Mouse (Mus musculus): ENCODE data around the gene Sec62.

The Sec62 gene

GRCm38 (mm10) chr3:30792737-30793402, at the start of gene Sec62:
Gene Sec62, plus strand, starts transcription at chr3:30792875.
- DNase-seq (ENCODE audit: low spot score in 2 of 2) = peak; percentile 90 to 94

- no peak for DNase-seq (ENCODE audit: low spot score in 2 of 2)
These were observed 49.8 kb upstream of the Sec62 start for GRCm38 (mm10) chr3:30742891-30743290.

GRCm38 (mm10) chr3:30746006-30746405, 46.7 kb upstream of the Sec62 start, which contains the start of gene Samd7:
Gene Samd7, plus strand, starts transcription at chr3:30746293.
- no peak for DNase-seq (ENCODE audit: low spot score in 2 of 2)

DNA sequence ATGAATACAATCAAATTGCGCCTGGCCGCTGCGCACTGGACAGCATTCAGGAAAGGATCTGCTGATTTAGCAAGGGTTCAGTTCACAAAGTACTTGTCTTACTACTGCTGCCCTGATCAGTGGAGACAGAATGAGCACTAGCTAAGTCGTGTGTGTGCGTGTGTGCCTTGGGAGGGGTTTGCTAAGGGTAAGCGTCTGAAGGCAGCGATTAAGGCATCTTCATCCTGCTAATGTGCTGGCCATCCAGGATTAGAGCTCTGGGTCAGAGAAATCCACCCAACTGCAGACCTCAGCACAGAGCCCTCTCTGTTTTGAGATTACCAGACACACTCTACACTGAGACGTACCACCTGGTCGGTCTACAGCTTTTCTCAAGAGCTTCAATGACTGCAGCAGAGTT, 44.4 kb upstream of the Sec62 start:
- no peak for DNase-seq (ENCODE audit: low spot score in 2 of 2)

GRCm38 (mm10) chr3:30754696-30755095, 38.0 kb upstream of the Sec62 start:
- DNase-seq (ENCODE audit: low spot score in 2 of 2) = no peak

DNA sequence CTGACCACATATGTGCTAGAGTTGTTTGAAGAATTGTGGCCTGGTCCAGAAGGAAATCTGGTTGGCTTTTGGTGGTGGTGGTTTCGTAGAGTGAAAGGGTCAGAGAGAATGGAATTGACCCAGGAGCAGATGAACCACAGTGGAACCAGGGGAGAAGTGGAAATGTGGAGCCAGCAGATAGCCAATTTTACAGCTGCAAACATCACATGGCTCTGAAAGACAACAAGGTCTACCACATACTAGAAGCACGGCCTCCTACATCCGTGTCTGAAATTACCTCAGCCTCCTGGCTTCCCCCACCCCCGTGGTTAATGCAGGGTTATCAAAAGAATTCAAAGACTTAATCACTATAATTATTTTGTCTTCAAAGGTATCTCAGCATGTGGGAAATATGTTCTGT, 27.8 kb upstream of the Sec62 start:
- DNase-seq (ENCODE audit: low spot score in 2 of 2) = no peak

DNA sequence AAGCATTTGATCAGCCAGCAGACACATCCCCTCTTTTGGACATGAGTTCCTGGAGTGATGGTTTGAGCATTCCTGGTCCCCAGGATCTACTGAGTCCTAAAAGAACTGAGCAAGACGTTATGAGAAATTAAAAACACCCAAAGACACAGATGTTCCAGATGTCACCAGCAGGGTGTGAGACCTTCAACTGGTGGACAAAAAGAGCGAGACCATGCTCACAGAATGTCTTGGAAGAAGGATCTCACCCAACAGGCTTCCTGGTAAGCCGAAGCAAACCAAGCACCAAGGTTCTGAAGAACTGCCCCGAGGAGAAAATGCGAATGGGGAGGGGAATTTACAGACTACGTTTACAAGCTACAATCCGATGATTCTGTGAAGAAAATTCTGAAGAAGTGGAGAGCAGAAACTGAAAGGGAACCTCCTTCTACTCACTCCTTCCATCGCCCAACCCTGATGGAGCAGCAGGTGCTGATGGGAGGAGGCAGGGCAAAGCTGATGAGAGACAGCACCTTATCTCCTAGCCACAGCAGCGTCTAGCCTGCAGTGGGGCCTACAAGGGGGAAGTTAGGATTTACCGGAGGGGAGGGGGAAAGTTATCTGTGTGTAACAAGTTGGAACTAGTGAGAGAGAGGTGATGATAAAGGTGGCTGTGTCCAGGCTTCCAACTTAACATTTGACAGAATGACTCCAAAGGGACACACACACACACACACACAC, 27.2 kb upstream of the Sec62 start:
- no peak for DNase-seq (ENCODE audit: low spot score in 2 of 2)

GRCm38 (mm10) chr3:30766177-30766576, 26.5 kb upstream of the Sec62 start:
- no peak for DNase-seq (ENCODE audit: low spot score in 2 of 2)

DNA sequence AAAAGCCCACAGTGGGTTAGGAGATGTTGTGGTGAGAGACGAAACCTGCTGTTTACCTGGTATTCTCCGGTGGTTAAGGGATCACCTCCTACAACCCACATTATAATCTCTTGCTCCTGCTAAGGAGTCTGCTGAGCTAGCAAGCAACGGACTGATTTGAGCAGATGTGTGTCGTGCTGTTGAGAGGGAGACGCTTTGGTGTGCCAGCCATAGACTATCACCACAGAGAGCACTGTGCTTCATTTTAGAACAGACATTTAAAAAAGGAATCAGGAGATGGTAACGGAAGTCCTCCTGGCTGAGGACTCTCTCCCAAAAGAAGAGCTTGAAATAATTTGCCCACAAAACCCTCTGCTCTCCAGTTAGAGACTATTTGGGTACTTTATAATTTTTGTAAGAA, 25.4 kb upstream of the Sec62 start:
- DNase-seq (ENCODE audit: low spot score in 2 of 2) = peak in 1 of 2 experiments; percentile 23

DNA sequence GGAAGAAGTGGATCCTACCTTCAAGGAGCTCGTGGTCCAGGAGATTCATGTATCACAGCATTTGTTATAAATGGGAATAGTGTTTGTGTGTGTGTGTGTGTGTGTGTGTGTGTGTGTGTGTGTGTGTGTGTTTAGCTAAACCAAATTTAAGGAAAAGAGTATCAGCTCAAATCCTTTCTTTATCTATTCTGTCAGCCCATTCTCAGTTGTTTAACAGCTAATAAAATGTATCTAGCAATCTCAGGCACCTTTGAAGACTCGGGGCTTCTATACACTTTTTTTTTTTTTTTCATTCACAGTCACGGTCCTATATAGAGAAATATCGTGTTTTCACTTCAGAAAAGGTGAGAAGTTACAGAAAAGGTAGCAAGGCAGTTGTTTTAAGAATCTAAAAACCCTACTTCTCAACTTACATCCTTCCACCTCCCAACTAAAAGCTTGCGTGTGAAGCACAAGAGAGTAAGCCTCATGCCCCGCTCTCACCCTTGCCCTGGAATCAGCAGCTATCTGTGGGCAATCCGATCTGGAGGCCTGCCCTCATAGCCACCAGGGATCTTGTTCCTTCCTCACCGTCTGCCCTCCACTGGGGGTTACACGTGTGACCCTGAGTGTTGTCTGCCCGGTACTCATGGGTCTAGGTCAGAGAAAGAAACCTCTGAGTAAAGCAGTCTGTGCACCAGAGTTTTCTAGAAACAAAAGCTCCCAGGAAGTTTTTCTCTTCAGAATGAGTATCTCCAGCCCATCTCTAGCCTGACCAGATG, 22.7 kb upstream of the Sec62 start:
- no peak for DNase-seq (ENCODE audit: low spot score in 2 of 2)

DNA sequence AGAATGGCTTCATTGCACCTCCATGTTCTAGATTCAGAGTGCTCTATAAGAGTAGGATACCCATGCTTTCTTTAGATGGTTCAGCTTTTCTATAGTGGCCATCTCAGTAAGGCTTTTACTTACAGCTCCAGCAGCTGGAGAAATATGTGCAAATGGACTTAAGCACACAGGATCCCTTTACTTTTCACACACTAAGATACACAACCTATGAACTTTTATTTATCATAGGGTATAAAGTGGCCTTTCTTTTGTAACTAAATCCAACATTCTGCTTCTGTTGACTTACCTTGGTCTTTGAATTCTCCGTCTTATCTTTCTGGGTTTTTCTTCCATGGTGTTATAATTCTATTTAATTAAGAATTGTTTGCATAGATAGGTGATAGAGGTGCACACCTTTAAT, 21.1 kb upstream of the Sec62 start:
- DNase-seq (ENCODE audit: low spot score in 2 of 2) = no peak

- DNase-seq (ENCODE audit: low spot score in 2 of 2) = no peak
These were observed 20.0 kb upstream of the Sec62 start for GRCm38 (mm10) chr3:30772631-30773030.

GRCm38 (mm10) chr3:30774677-30775076, 18.0 kb upstream of the Sec62 start:
- peak; percentile 9 to 26 for DNase-seq (ENCODE audit: low spot score in 2 of 2)

DNA sequence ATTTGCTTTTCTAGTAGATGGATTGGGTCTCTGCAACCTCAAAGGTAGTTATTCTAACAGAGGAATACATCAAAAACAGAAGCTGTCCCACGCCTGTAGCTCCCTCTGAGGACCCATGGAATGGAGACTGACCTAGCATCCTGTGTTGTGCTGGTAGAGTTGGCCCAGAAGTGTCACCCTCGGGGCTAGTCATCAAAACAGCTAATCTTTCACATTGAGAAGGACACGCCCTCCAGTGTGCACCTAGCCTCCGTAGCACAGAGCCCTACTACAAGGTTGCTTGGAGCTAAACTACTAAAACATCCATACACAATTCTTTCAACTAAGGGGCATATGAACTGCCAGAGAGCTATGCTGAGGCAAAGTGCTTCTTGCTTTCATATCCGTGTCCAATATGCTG, 14.7 kb upstream of the Sec62 start:
- DNase-seq (ENCODE audit: low spot score in 2 of 2) = no peak

GRCm38 (mm10) chr3:30788531-30788930, 4.1 kb upstream of the Sec62 start:
- DNase-seq (ENCODE audit: low spot score in 2 of 2) = no peak

DNA sequence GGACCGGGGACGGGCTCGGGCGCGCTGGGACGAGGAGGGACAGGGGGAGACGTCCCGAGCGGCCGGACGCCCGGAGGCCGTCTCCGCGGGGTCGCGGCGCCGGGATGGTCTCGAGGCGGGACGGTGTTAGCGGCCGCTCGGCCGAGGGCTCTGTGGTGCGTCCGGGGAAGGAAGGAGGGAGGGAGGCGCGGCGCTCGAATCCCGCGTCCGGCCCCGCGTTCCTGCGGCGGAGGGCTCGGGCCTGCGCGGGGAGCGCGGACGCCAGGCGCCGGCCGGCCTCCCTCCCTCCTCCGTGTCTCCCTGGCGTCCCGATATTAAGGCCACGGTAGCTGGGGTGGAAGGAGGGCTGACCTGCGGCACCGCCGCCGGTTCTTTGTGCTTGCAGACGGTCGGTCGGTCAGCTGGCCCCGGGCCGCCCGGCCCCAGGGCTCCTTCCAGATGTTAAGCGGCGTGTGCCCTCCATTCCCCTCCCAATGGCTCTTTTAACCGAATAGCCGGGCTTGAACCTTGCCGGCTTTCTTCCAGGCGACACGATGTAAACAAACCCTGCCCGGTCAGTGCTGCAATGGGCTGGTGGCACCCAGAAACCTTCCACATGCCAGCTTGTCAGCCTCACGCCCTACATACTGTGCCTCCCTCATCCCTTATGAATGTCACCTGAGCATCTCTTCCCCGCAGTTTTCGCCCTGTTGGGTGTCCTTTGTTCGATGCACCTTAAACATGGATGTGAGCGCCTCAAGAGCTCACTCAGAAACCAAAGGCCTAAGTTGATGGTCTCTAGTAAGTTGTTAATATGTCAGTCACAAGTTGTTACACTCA, 937 bp downstream of the Sec62 start:
- peak; percentile 26 to 34 for DNase-seq (ENCODE audit: low spot score in 2 of 2)

DNA sequence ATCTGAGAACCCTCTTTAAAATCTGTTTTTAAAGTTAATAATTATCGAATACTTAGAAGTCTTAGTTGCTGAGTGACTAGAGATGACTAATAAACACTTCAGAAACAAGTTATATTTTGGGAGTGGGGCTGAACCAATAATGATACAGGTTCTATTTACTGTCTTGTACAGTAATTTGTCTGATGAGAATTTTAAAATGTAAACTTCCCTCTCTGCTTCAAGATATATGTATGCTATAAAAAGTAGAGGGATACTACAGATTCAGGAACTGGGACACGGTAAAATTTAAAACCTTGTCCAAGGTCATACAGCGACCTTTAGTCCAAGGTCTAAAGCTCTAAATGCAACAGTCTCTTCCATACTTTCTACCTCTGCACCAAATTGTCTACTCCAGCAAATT, 9.5 kb downstream of the Sec62 start:
- DNase-seq (ENCODE audit: low spot score in 2 of 2) = no peak

DNA sequence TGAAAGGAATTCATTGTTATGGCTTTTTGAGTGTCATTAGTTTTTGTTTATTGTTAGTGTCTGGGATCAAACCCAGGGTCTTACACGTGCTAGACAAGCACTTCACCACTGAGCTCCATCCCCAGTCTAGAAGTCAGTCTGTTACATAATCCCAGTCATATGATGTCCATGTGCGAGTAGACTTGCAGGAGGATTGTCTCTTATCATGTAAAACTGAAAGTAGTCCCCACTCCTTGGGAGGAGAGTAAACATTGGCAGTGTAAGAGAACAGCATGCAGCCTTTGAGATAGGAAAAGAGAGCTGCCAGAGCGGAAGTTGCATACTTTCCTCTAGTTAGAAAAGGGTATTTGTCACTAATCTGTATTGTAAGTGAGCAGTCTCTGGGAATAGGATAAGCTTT, 20.2 kb downstream of the Sec62 start:
- DNase-seq (ENCODE audit: low spot score in 2 of 2) = no peak

DNA sequence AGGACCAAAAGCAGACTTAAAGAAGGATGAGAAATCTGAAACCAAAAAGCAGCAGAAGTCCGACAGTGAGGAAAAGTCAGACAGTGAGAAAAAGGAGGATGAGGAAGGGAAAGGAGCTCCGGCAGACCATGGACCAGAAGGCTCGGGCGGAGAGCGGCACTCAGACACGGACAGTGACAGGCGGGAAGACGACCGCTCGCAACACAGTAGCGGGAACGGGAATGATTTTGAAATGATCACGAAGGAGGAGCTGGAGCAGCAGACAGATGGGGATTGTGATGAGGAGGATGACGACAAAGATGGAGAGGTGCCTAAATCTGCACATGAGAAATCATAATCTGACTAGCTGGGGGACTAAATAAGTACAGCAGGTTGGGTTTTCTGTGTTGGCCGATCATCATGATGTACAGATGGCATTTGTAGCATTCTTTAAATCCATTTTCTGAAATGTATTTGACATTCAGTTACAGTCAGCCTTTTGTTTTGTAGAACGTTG, 26.0 kb downstream of the Sec62 start:
- no peak for DNase-seq (ENCODE audit: low spot score in 2 of 2)

- DNase-seq (ENCODE audit: low spot score in 2 of 2) = no peak
These were observed 29.5 kb downstream of the Sec62 start for GRCm38 (mm10) chr3:30822163-30822562.

GRCm38 (mm10) chr3:30826069-30826468, 33.4 kb downstream of the Sec62 start:
- DNase-seq (ENCODE audit: low spot score in 2 of 2) = no peak

All from right cerebral cortex, adult 2 months (tissue).